Mouse (Mus musculus): ENCODE data around the gene Sars. TPM values are rescaled to one million over a fixed set of nuclear protein-coding genes. Genes with fewer than 3 reads are reported as not detected.
A peak's percentile ranks its signal among the peaks of the same experiment; 100 is the strongest.

Gene Sars
- polyA plus RNA-seq (2015; fragmentation: Nextera tagmentation; extraction: Ambion mirVana) = 220 and 230 TPM in 2 replicates

- ATAC-seq (ENCODE audit: low FRiP score) = peak; percentile 97
- WGBS = under 1% methylated on average over 41 of the region's 41 CpGs
- peaks cover 50% of the 10 kb centered on the region for H3K4me1 ChIP-seq (replicated peaks)
Measured at GRCm38 (mm10) chr3:108444698-108445365, at the start of gene Sars. Gene Sars (minus strand): TSS chr3:108445209.

GRCm38 (mm10) chr3:108489968-108490367 is 45.0 kb upstream of the Sars start:
- H3K4me1 ChIP-seq (replicated peaks) = 0 out of 2 replicates have a peak, but pooled peaks cover 2% of the 10 kb centered on the region
- no peak overlapping the region for H3K27ac ChIP-seq
- no peaks in the 10 kb centered on the region for H3K9me3 ChIP-seq
- WGBS = 49% methylated on average over 3 of the region's 3 CpGs
- 0 out of 2 replicates have a peak, but pooled peaks cover 2% of the 10 kb centered on the region for H3K36me3 ChIP-seq
- no peak overlapping the region for H3K4me3 ChIP-seq
- ATAC-seq (ENCODE audit: low FRiP score) = no peak
- H3K27me3 ChIP-seq = no peaks in the 10 kb centered on the region
- H3K9ac ChIP-seq = no peak overlapping the region
- no peak overlapping the region for H3K4me2 ChIP-seq

More at GRCm38 (mm10) chr3:108444698-108445365, at the start of gene Sars:
- Histone ChIP-seq H3K9me3 (no peaks in the 10 kb centered on the region), H3K4me2 (peak within 1 kb of the TSS; percentile 96), H3K27me3 (no peaks in the 10 kb centered on the region), H3K4me3 (peak within 1 kb of the TSS; percentile 87), H3K27ac (peak within 1 kb of the TSS; percentile 94), H3K9ac (peak within 1 kb of the TSS; percentile 93), H3K36me3 (peaks cover 7% of the 10 kb centered on the region)

GRCm38 (mm10) chr3:108484749-108485148 is 39.7 kb upstream of the Sars start:
- 90% methylated on average over 4 of the region's 4 CpGs for WGBS

GRCm38 (mm10) chr3:108478800-108479199 is 33.8 kb upstream of the Sars start:
- Histone ChIP-seq H3K4me3 (no peak overlapping the region), H3K9me3 (no peaks in the 10 kb centered on the region), H3K4me2 (no peak overlapping the region), H3K9ac (no peak overlapping the region), H3K36me3 (no peaks in the 10 kb centered on the region), H3K27me3 (no peaks in the 10 kb centered on the region), H3K27ac (no peak overlapping the region), H3K4me1 (replicated peaks) (0 out of 2 replicates have a peak, but pooled peaks cover 4% of the 10 kb centered on the region)
- 87% methylated on average over 4 of the region's 4 CpGs for WGBS
- ATAC-seq (ENCODE audit: low FRiP score) = no peak

More at GRCm38 (mm10) chr3:108484749-108485148, 39.7 kb upstream of the Sars start:
- Histone ChIP-seq H3K4me1 (replicated peaks) (no peaks in the 10 kb centered on the region), H3K9me3 (no peaks in the 10 kb centered on the region), H3K27me3 (no peaks in the 10 kb centered on the region), H3K4me2 (no peak overlapping the region), H3K36me3 (0 out of 2 replicates have a peak, but pooled peaks cover 2% of the 10 kb centered on the region), H3K9ac (no peak overlapping the region), H3K4me3 (no peak overlapping the region), H3K27ac (no peak overlapping the region)
- ATAC-seq (ENCODE audit: low FRiP score) = no peak

- Histone ChIP-seq H3K4me1 (replicated peaks) (0 out of 2 replicates have a peak, but pooled peaks cover 4% of the 10 kb centered on the region), H3K4me3 (no peak overlapping the region), H3K4me2 (no peak overlapping the region), H3K9me3 (no peaks in the 10 kb centered on the region), H3K27me3 (no peaks in the 10 kb centered on the region), H3K36me3 (no peaks in the 10 kb centered on the region), H3K9ac (no peak overlapping the region), H3K27ac (no peak overlapping the region)
- 49% methylated on average over 14 of the region's 14 CpGs for WGBS
- no peak for ATAC-seq (ENCODE audit: low FRiP score)
Measured at GRCm38 (mm10) chr3:108476761-108477619, 32.0 kb upstream of the Sars start.

GRCm38 (mm10) chr3:108475496-108475895 is 30.5 kb upstream of the Sars start:
- no peaks in the 10 kb centered on the region for H3K36me3 ChIP-seq
- no peak overlapping the region for H3K27ac ChIP-seq
- no peak overlapping the region for H3K4me3 ChIP-seq
- H3K9ac ChIP-seq = no peak overlapping the region
- H3K9me3 ChIP-seq = no peaks in the 10 kb centered on the region
- H3K4me2 ChIP-seq = no peak overlapping the region
- WGBS = 82% methylated on average over 5 of the region's 5 CpGs
- no peak for ATAC-seq (ENCODE audit: low FRiP score)
- no peaks in the 10 kb centered on the region for H3K27me3 ChIP-seq
- H3K4me1 ChIP-seq (replicated peaks) = 0 out of 2 replicates have a peak, but pooled peaks cover 4% of the 10 kb centered on the region

GRCm38 (mm10) chr3:108474969-108475368 is 30.0 kb upstream of the Sars start:
- ATAC-seq (ENCODE audit: low FRiP score) = no peak
- 90% methylated on average over 7 of the region's 7 CpGs for WGBS
- Histone ChIP-seq H3K27me3 (no peaks in the 10 kb centered on the region), H3K4me2 (no peak overlapping the region), H3K36me3 (no peaks in the 10 kb centered on the region), H3K9ac (no peak overlapping the region), H3K4me1 (replicated peaks) (0 out of 2 replicates have a peak, but pooled peaks cover 4% of the 10 kb centered on the region), H3K9me3 (no peaks in the 10 kb centered on the region), H3K4me3 (no peak overlapping the region), H3K27ac (no peak overlapping the region)

- Histone ChIP-seq H3K4me2 (no peak overlapping the region), H3K27ac (no peak overlapping the region), H3K4me3 (no peak overlapping the region), H3K27me3 (no peaks in the 10 kb centered on the region), H3K9me3 (no peaks in the 10 kb centered on the region), H3K9ac (no peak overlapping the region), H3K4me1 (replicated peaks) (no peaks in the 10 kb centered on the region), H3K36me3 (peaks cover 3% of the 10 kb centered on the region; the same call in 1 of the 2 replicates)
- 59% methylated on average over 8 of the region's 8 CpGs for WGBS
- 0 out of 2 replicates have a peak, but pooled peaks have one; percentile 21 for ATAC-seq (ENCODE audit: low FRiP score)
Measured at GRCm38 (mm10) chr3:108467760-108468159, 22.8 kb upstream of the Sars start.

GRCm38 (mm10) chr3:108466425-108466824 is 21.4 kb upstream of the Sars start:
- 90% methylated on average over 6 of the region's 6 CpGs for WGBS
- Histone ChIP-seq H3K27me3 (no peaks in the 10 kb centered on the region), H3K27ac (no peak overlapping the region), H3K4me2 (no peak overlapping the region), H3K9ac (no peak overlapping the region), H3K9me3 (no peaks in the 10 kb centered on the region), H3K4me3 (no peak overlapping the region), H3K4me1 (replicated peaks) (no peaks in the 10 kb centered on the region), H3K36me3 (peaks cover 3% of the 10 kb centered on the region; the same call in 1 of the 2 replicates)
- no peak for ATAC-seq (ENCODE audit: low FRiP score)

GRCm38 (mm10) chr3:108458866-108459265 is 13.9 kb upstream of the Sars start:
- Histone ChIP-seq H3K27me3 (no peaks in the 10 kb centered on the region), H3K27ac (no peak overlapping the region), H3K4me2 (no peak overlapping the region), H3K9me3 (no peaks in the 10 kb centered on the region), H3K36me3 (no peaks in the 10 kb centered on the region), H3K4me3 (no peak overlapping the region), H3K9ac (peak overlapping the region; percentile 24; the same call in 1 of the 2 replicates), H3K4me1 (replicated peaks) (0 out of 2 replicates have a peak, but pooled peaks cover 6% of the 10 kb centered on the region)
- WGBS = 44% methylated on average over 10 of the region's 10 CpGs
- ATAC-seq (ENCODE audit: low FRiP score) = no peak

- Histone ChIP-seq H3K27ac (no peak overlapping the region), H3K4me3 (no peak overlapping the region), H3K4me1 (replicated peaks) (0 out of 2 replicates have a peak, but pooled peaks cover 6% of the 10 kb centered on the region), H3K9ac (peak overlapping the region; percentile 24; the same call in 1 of the 2 replicates), H3K4me2 (no peak overlapping the region), H3K9me3 (no peaks in the 10 kb centered on the region), H3K27me3 (no peaks in the 10 kb centered on the region), H3K36me3 (no peaks in the 10 kb centered on the region)
- WGBS = 61% methylated on average over 14 of the region's 14 CpGs
- no peak for ATAC-seq (ENCODE audit: low FRiP score)
Measured at GRCm38 (mm10) chr3:108458380-108458779, 13.4 kb upstream of the Sars start.

GRCm38 (mm10) chr3:108454172-108454571 is 9.2 kb upstream of the Sars start:
- Histone ChIP-seq H3K4me1 (replicated peaks) (0 out of 2 replicates have a peak, but pooled peaks cover 6% of the 10 kb centered on the region), H3K4me2 (no peak overlapping the region), H3K9me3 (no peaks in the 10 kb centered on the region), H3K27ac (no peak overlapping the region), H3K27me3 (no peaks in the 10 kb centered on the region), H3K36me3 (no peaks in the 10 kb centered on the region), H3K4me3 (no peak overlapping the region), H3K9ac (no peak overlapping the region)
- no peak for ATAC-seq (ENCODE audit: low FRiP score)
- 88% methylated on average over 1 of the region's 1 CpGs for WGBS
